Mouse (Mus musculus) embryonic facial prominence, embryonic 14.5 days (tissue): ENCODE results near the gene Ptpra. TPM values are rescaled to one million over a fixed set of nuclear protein-coding genes. Genes with fewer than 3 reads are reported as not detected.
A peak's percentile ranks its signal among the peaks of the same experiment; 100 is the strongest.

Experiments used
- ATAC-seq: fragments of 200-750 bp; cut with Nextera tagmentation; 2 replicates; pipeline ENCODE4 v1.8.0; 2017; ENCODE audit warnings: low read depth, moderate number of reproducible peaks, moderate TSS enrichment
- DNase-seq: peaks from one replicate; pipeline ENCODE4 v3.0.0-alpha.2; 2015; ENCODE audit warnings: low spot score
- H3K27ac ChIP-seq: fragments of 300-500 bp; sonication (generic); replicated peaks from 2 replicates; pipeline ENCODE4 v1.5.1; 2014; ENCODE audit warnings: low read depth, mild to moderate bottlenecking, low read length, moderate library complexity
- H3K27me3 ChIP-seq: fragments of 300-500 bp; sonication (generic); replicated peaks from 2 replicates; pipeline ENCODE4 v1.6.1; 2014; ENCODE audit warnings: low read length; ENCODE audit not compliant: control insufficient read depth, insufficient read depth
- H3K36me3 ChIP-seq: fragments of 300-500 bp; sonication (generic); 2 replicates; pipeline ENCODE4 v1.6.1; 2014; ENCODE audit warnings: low read length, mixed read lengths; ENCODE audit not compliant: control insufficient read depth, insufficient read depth
- H3K4me1 ChIP-seq: fragments of 300-500 bp; sonication (generic); 2 replicates; pipeline ENCODE4 v1.6.1; 2014; ENCODE audit warnings: antibody characterized with exemption, low read length; ENCODE audit not compliant: control insufficient read depth, insufficient read depth
- H3K4me2 ChIP-seq: fragments of 300-500 bp; sonication (generic); 2 replicates; pipeline ENCODE4 v1.6.1; 2014; ENCODE audit warnings: low read depth, mild to moderate bottlenecking, low read length, moderate library complexity, mixed read lengths
- H3K4me3 ChIP-seq: fragments of 300-500 bp; sonication (generic); 2 replicates; pipeline ENCODE4 v1.5.1; 2014; ENCODE audit warnings: low read depth, mild to moderate bottlenecking, low read length
- H3K9ac ChIP-seq: fragments of 300-500 bp; sonication (generic); 2 replicates; pipeline ENCODE4 v1.6.1; 2014; ENCODE audit warnings: low read depth, mild to moderate bottlenecking, low read length, moderate library complexity, mixed read lengths
- H3K9me3 ChIP-seq: fragments of 300-500 bp; sonication (generic); 2 replicates; pipeline ENCODE4 v1.6.1; 2016; ENCODE audit warnings: low read length; ENCODE audit not compliant: control insufficient read depth
- WGBS: fragments of 180-500 bp; shearing (Covaris S2); extraction: QIAGEN DNeasy Blood & Tissue Kit; methylation state at CpG from one replicate; pipeline ENCODE4 v1.1.7; 2014; 5-methylcytosine and 5-hydroxymethylcytosine counted together
- microRNA-seq: library from miRNA; unstranded; fragments of <30 nt; microRNA quantifications from one replicate; pipeline ENCODE4, GENCODE M21; 2016; ENCODE audit warnings: borderline number of aligned reads
- polyA plus RNA-seq: library from polyadenylated mRNA; unstranded; fragments of >200 nt; fragmentation: Nextera tagmentation; extraction: Ambion mirVana; gene quantifications from 2 replicates; pipeline ENCODE4 v1.2.1, GENCODE M21; 2014

Ptpra gene
- polyA plus RNA-seq, 1 experiment from 2014 or later, result 111 TPM

DNA sequence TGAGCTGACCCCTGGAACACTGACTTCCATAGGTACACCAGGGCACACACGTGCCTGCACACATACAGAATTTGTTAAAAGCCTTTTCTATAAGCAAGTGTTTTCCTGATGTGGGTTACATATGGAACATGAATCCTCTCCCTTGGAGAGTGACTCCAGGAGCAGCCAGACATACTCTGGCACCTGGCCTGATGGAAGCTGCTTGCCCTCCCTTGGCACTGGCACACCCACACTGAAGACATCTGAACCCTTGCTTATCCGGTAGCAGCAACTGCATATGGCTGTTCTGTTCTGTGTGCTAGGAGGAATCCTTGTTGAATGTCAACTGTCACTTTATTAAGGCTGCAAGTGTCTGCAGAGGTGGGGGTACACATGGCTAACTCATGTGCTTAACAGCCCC, 140.9 kb downstream of the Ptpra start:
- WGBS, result 95% methylated on average over 2 of the region's 2 CpGs
- Histone ChIP-seq H3K9ac (no peak overlapping the region), H3K27ac (no peak overlapping the region), H3K4me1 (no peaks in the 10 kb centered on the region), H3K27me3 (no peaks in the 10 kb centered on the region), H3K36me3 (peaks cover 32% of the 10 kb centered on the region), H3K9me3 (no peaks in the 10 kb centered on the region), H3K4me2 (no peak overlapping the region), H3K4me3 (no peak overlapping the region)
- no peak for ATAC-seq
- no peak for DNase-seq

DNA sequence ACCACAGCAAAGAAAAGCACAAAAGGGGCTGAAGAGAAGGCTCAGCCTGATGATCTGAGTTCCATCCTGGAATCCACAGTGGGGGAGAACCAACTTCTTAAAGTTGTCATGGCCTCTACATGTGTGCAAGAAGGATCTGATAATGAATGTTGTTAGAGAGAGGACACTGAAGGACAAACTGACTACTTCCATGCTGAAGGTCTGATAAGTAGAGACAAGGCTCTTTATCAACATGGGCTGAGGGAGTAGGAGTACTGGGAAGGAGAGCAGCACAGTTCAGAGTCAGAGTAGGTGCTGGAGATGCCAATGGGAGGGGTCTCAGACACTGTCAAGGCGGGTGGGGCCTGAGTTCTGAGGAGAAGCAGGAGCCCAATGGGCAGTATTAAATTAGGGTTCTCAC, 145.5 kb downstream of the Ptpra start:
- no peak for DNase-seq
- H3K36me3 ChIP-seq, result peaks cover 57% of the 10 kb centered on the region
- H3K9ac ChIP-seq, result no peak overlapping the region

DNA sequence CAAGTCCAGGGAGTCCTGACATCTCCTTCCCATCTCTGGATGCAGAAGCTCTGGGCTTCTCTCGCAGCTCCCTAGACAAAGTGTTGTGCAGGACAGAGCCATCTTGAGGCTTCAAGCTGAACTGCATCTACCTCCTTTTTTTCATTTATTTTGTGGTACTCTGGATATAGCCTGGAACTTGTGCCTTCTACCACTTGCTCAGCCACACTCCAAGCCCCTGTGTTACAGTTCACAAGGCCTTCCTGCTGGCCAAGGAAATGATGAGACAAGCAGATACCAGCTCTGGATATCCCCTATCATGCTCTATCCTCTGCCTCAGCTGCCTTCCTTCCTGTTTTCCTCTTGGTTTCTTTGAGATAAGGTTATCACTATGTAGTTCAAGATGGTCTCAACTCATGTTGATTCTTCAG, 147.5 kb downstream of the Ptpra start:
- Histone ChIP-seq H3K27me3 (no peaks in the 10 kb centered on the region), H3K27ac (no peak overlapping the region), H3K36me3 (peaks cover 59% of the 10 kb centered on the region), H3K9me3 (no peaks in the 10 kb centered on the region), H3K9ac (no peak overlapping the region), H3K4me2 (no peak overlapping the region), H3K4me1 (no peaks in the 10 kb centered on the region), H3K4me3 (no peak overlapping the region)
- WGBS, result 0% methylated on average over 1 of the region's 1 CpGs
- no peak; the same call in 1 of the 2 replicates for ATAC-seq
- peak; percentile 57 for DNase-seq

More for the DNA sequence above, 145.5 kb downstream of the Ptpra start:
- Histone ChIP-seq H3K4me1 (no peaks in the 10 kb centered on the region), H3K4me3 (no peak overlapping the region), H3K9me3 (no peaks in the 10 kb centered on the region), H3K27me3 (no peaks in the 10 kb centered on the region), H3K4me2 (no peak overlapping the region), H3K27ac (no peak overlapping the region)
- ATAC-seq, result no peak
- 80% methylated on average over 1 of the region's 1 CpGs for WGBS

DNA sequence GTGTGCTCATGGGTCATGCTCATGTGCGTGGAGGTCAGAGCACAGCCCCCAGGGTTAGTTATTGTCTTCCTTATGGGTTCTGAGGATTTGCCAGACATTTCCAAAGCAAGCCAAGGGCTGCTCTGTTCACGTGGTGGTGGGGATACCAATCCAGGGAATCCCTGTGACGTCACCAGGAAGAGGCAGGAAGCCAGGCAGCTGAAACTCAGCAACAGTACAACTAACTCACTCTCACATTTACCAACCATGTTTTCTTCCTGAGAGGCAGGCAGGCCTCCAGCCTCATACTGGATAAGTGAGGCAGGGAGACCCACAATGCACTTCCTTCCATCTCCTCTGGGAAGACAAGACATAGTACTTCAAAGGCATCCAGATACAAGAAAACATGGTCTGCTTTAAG, 148.3 kb downstream of the Ptpra start:
- no peak for DNase-seq
- no peak overlapping the region for H3K27ac ChIP-seq
- H3K9ac ChIP-seq, result no peak overlapping the region
- H3K4me2 ChIP-seq, result no peak overlapping the region
- H3K9me3 ChIP-seq, result no peaks in the 10 kb centered on the region
- no peak for ATAC-seq
- H3K36me3 ChIP-seq, result peaks cover 62% of the 10 kb centered on the region
- WGBS, result 69% methylated on average over 3 of the region's 3 CpGs
- H3K4me3 ChIP-seq, result no peak overlapping the region
- H3K27me3 ChIP-seq, result no peaks in the 10 kb centered on the region
- H3K4me1 ChIP-seq, result no peaks in the 10 kb centered on the region

DNA sequence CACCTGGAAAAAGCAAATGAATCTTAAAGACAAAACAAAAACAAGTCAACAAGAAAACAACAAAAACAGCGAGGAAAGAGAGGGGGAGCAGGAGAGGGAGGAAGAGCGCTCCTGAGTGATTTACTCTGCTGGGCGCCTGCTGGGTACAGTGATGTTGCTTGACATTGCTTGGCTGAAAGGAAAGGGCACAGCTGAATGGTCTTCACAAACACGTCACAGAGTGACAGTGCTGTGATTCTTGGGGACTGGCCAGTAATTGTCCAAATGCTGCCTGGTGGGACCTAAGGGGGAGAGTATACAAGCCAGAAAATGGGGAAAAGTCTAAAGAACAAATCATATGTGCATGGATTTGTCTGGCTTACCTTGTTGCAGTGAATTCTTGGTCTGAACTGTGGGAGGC, 152.1 kb downstream of the Ptpra start:
- no peak overlapping the region for H3K9ac ChIP-seq
- no peak for DNase-seq
- no peak for ATAC-seq
- no peak overlapping the region for H3K4me3 ChIP-seq
- no peak overlapping the region for H3K4me2 ChIP-seq
- H3K27me3 ChIP-seq, result no peaks in the 10 kb centered on the region
- H3K9me3 ChIP-seq, result no peaks in the 10 kb centered on the region
- WGBS, result 88% methylated on average over 4 of the region's 4 CpGs
- no peaks in the 10 kb centered on the region for H3K4me1 ChIP-seq
- H3K36me3 ChIP-seq, result peaks cover 50% of the 10 kb centered on the region
- H3K27ac ChIP-seq, result no peak overlapping the region

Small RNAs within 50 kb of the gene (microRNA-seq; reads per million reads assigned to microRNA genes)
- gene Gm23876, result not detected

Other genes starting within 250 kb of the Ptpra start
- gene Nop56, start 175.8 kb upstream of the Ptpra start, polyA plus RNA-seq, result 229 and 230 TPM in 2 replicates
- 159 and 166 TPM in 2 replicates for gene Idh3b, start 165.7 kb upstream of the Ptpra start, polyA plus RNA-seq
- gene Ebf4, start 155.1 kb upstream of the Ptpra start, polyA plus RNA-seq, result 4.2 and 5.1 TPM in 2 replicates
- 94.8 and 106 TPM in 2 replicates for gene Cpxm1, start 52.7 kb upstream of the Ptpra start, polyA plus RNA-seq
- gene Gm28372, start 45.0 kb upstream of the Ptpra start, polyA plus RNA-seq, result not detected in 2 replicates
- not detected in 2 replicates for gene 1700020A23Rik, start 45.0 kb upstream of the Ptpra start, polyA plus RNA-seq
- not detected in 2 replicates for gene Tmem239, start 43.8 kb upstream of the Ptpra start, polyA plus RNA-seq
- 51.6 and 66.0 TPM in 2 replicates for gene Vps16, start 25.9 kb upstream of the Ptpra start, polyA plus RNA-seq
- gene Pced1a, start 25.6 kb upstream of the Ptpra start, polyA plus RNA-seq, result 12.2 and 12.3 TPM in 2 replicates
- 88.6 and 91.7 TPM in 2 replicates for gene Mrps26, start 113.5 kb downstream of the Ptpra start, polyA plus RNA-seq
- not detected in 2 replicates for gene Oxt, start 125.9 kb downstream of the Ptpra start, polyA plus RNA-seq
- gene Avp, start 132.3 kb downstream of the Ptpra start, polyA plus RNA-seq, result not detected in 2 replicates
- gene Fastkd5, start 179.7 kb downstream of the Ptpra start, polyA plus RNA-seq, result 14.7 and 15.4 TPM in 2 replicates
- 9.9 and 14.2 TPM in 2 replicates for gene Ubox5, start 179.8 kb downstream of the Ptpra start, polyA plus RNA-seq
- 1.6 and 1.8 TPM in 2 replicates for gene Lzts3, start 192.5 kb downstream of the Ptpra start, polyA plus RNA-seq
- 55.9 and 63.8 TPM in 2 replicates for gene Ddrgk1, start 214.4 kb downstream of the Ptpra start, polyA plus RNA-seq
- gene Itpa, start 217.3 kb downstream of the Ptpra start, polyA plus RNA-seq, result 90.4 and 98.7 TPM in 2 replicates
- gene Slc4a11, start 247.2 kb downstream of the Ptpra start, polyA plus RNA-seq, result 1.8 and 2.3 TPM in 2 replicates